Mouse (Mus musculus): Measurements from ENCODE around the gene Npas2. TPM values are rescaled to one million over a fixed set of nuclear protein-coding genes. Genes with fewer than 3 reads are reported as not detected.

The Npas2 gene
- total and polyA plus RNA-seq, 3 experiments: not detected

DNA sequence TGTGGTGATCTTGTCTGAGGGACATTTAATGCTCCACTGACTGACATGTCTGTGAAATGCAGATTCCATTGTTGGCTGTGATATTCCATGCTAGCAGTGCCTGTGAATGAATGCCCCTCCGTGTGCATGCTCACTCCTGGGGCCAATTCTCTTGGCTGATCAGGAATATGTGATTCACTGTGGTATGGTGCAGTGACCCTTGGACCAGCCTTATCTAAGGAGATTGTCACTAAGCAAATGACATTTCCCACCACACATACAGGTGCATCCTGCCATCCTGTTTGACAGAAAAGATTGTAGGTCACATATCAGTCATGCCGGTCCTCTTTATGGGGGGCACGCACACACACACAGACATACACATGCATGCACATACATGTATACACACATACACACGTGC, 138.9 kb downstream of the Npas2 start:
- no peak overlapping the region for H3K9ac ChIP-seq (ENCODE audit: control insufficient read depth, low read depth, low read length, poor library complexity, severe bottlenecking)
- no peak overlapping the region for H3K27ac ChIP-seq (ENCODE audit: control insufficient read depth, low read depth, low read length)
- peaks cover 2 to 18% of the 10 kb centered on the region in 2 experiments for H3K27me3 ChIP-seq (ENCODE audit: control insufficient read depth in 1 of 2, insufficient read depth in 2 of 2, low read length in 2 of 2)
- TF ChIP-seq RAD21 (IDR thresholded peaks at IDR 0.05; ENCODE audit: low read depth, low read length) (no peak), NELFE (IDR thresholded peaks at IDR 0.05; ENCODE audit: low read depth, low read length) (no peak), ZKSCAN1 (IDR thresholded peaks at IDR 0.05; ENCODE audit: low read depth, low read length) (no peak)
- no peaks in the 10 kb centered on the region for H3K36me3 ChIP-seq (ENCODE audit: control insufficient read depth in 1 of 2, insufficient read depth in 2 of 2, low read length in 2 of 2)
- no peaks in the 10 kb centered on the region for H3K9me3 ChIP-seq (replicated peaks; ENCODE audit: insufficient read depth, low read length)
- DNase-seq (ENCODE audit: low read depth, low spot score): no peak
- H3K79me2 ChIP-seq (ENCODE audit: control insufficient read depth, insufficient read depth, low read length, poor library complexity): no peaks in the 10 kb centered on the region
- no peaks in the 10 kb centered on the region for H3K4me1 ChIP-seq (ENCODE audit: control insufficient read depth in 1 of 2, insufficient read depth in 2 of 2, low read length in 2 of 2)
- no peak overlapping the region for H3K4me3 ChIP-seq (ENCODE audit: control insufficient read depth in 1 of 2, insufficient read depth in 1 of 2, low read depth in 2 of 2, low read length in 2 of 2)

GRCm38 (mm10) chr1:39335561-39336196, 142.1 kb downstream of the Npas2 start:
- Histone ChIP-seq H3K27me3 (ENCODE audit: control insufficient read depth in 1 of 2, insufficient read depth in 2 of 2, low read length in 2 of 2) (peaks cover 4 to 12% of the 10 kb centered on the region in 2 experiments), H3K9ac (ENCODE audit: control insufficient read depth, low read depth, low read length, poor library complexity, severe bottlenecking) (no peak overlapping the region), H3K4me3 (ENCODE audit: control insufficient read depth in 1 of 2, insufficient read depth in 1 of 2, low read depth in 2 of 2, low read length in 2 of 2) (no peak overlapping the region), H3K9me3 (replicated peaks; ENCODE audit: insufficient read depth, low read length) (no peaks in the 10 kb centered on the region), H3K36me3 (ENCODE audit: control insufficient read depth in 1 of 2, insufficient read depth in 2 of 2, low read length in 2 of 2) (peaks cover 0 to 7% of the 10 kb centered on the region in 2 experiments; a peak in 2 of 4 replicates), H3K27ac (ENCODE audit: control insufficient read depth, low read depth, low read length) (no peak overlapping the region), H3K79me2 (ENCODE audit: control insufficient read depth, insufficient read depth, low read length, poor library complexity) (no peaks in the 10 kb centered on the region), H3K4me1 (ENCODE audit: control insufficient read depth in 1 of 2, insufficient read depth in 2 of 2, low read length in 2 of 2) (peaks cover 0 to 7% of the 10 kb centered on the region in 2 experiments; a peak in 2 of 4 replicates)
- no peak for TF ChIP-seq MAX (IDR thresholded peaks at IDR 0.05; ENCODE audit: low read length)
- no peak for TF ChIP-seq POLR2A (IDR thresholded peaks at IDR 0.05; ENCODE audit: control insufficient read depth in 1 of 2, insufficient read depth in 1 of 2, low read depth in 1 of 2, low read length in 2 of 2, poor library complexity in 1 of 2)
- TF ChIP-seq MAZ (IDR thresholded peaks at IDR 0.05; ENCODE audit: low read depth, low read length): no peak
- no peak for TF ChIP-seq HCFC1 (IDR thresholded peaks at IDR 0.05; ENCODE audit: low read depth, low read length)
- TF ChIP-seq MAFK (IDR thresholded peaks at IDR 0.05; ENCODE audit: borderline replicate concordance, low read depth, low read length): no peak
- TF ChIP-seq RAD21 (IDR thresholded peaks at IDR 0.05; ENCODE audit: low read depth, low read length): no peak
- no peak for TF ChIP-seq POLR2AphosphoS2 (IDR thresholded peaks at IDR 0.05; ENCODE audit: low read length)
- TF ChIP-seq CTCF (IDR thresholded peaks at IDR 0.05 in 2 of 3, conservative IDR thresholded peaks at IDR 0.05 in 1 of 3; ENCODE audit: control insufficient read depth in 1 of 3, insufficient read depth in 1 of 3, low read depth in 2 of 3, low read length in 3 of 3, poor library complexity in 1 of 3, severe bottlenecking in 1 of 3): no peak
- TF ChIP-seq EP300 (IDR thresholded peaks at IDR 0.05; ENCODE audit: low read depth in 1 of 2, low read length in 2 of 2): no peak
- TF ChIP-seq GABPA (IDR thresholded peaks at IDR 0.05; ENCODE audit: low read depth, low read length): no peak
- no peak for TF ChIP-seq ZMIZ1 (IDR thresholded peaks at IDR 0.05; ENCODE audit: low read depth, low read length)
- TF ChIP-seq POLR2AphosphoS5 (IDR thresholded peaks at IDR 0.05; ENCODE audit: borderline replicate concordance, low read depth, low read length): no peak
- TF ChIP-seq USF2 (IDR thresholded peaks at IDR 0.05; ENCODE audit: borderline replicate concordance in 1 of 2, insufficient read depth in 1 of 2, low read depth in 1 of 2, low read length in 2 of 2): no peak
- TF ChIP-seq TBP (IDR thresholded peaks at IDR 0.05; ENCODE audit: low read depth, low read length): no peak
- TF ChIP-seq NELFE (IDR thresholded peaks at IDR 0.05; ENCODE audit: low read depth, low read length): no peak
- TF ChIP-seq ZKSCAN1 (IDR thresholded peaks at IDR 0.05; ENCODE audit: low read depth, low read length): no peak
- TF ChIP-seq GATA1 (IDR thresholded peaks at IDR 0.05; ENCODE audit: low read depth, low read length): no peak
- no peak for TF ChIP-seq CHD2 (IDR thresholded peaks at IDR 0.05; ENCODE audit: low read length)
- no peak for TF ChIP-seq RCOR1 (IDR thresholded peaks at IDR 0.05; ENCODE audit: low read depth, low read length)
- TF ChIP-seq SMC3 (IDR thresholded peaks at IDR 0.05; ENCODE audit: low read depth, low read length): no peak
- DNase-seq (ENCODE audit: low read depth, low spot score): no peak

Data from MEL (cell line).